Mouse (Mus musculus) gastrocnemius, postnatal 25 days (tissue): ENCODE measurements around the gene Tmprss6. TPM values are rescaled to one million over a fixed set of nuclear protein-coding genes. Genes with fewer than 3 reads are reported as not detected.

Source experiments
- DNase-seq: peaks from one replicate; pipeline ENCODE4 v3.0.0; 2022
- total RNA-seq, 2 experiments: library from RNA; stranded (reverse); gene quantifications; 1 replicate in 1 of 2; 2 replicates in 1 of 2; pipeline ENCODE4 v1.2.3; 2021

The Tmprss6 gene
- total RNA-seq, 2 experiments from 2014 or later, result not detected

DNA sequence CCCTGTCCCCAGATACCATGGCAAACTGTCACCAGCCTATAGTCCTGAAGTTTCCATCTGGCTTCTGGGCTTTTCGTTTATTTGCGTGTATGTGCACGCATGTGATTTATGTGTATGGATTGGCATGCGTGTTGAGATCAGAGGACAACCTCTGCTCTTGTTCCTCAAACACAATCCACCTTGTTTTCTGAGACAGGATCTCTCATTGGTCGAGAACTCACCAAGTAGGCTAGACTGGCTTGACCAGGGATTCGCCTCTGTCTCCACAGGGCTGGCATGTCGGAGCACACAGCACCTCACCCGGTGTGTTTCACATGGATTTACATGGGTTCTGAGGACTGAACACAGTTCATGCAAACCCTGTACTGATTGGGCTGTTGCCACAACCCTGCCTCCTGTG is 54.3 kb downstream of the Tmprss6 start:
- DNase-seq, result no peak

DNA sequence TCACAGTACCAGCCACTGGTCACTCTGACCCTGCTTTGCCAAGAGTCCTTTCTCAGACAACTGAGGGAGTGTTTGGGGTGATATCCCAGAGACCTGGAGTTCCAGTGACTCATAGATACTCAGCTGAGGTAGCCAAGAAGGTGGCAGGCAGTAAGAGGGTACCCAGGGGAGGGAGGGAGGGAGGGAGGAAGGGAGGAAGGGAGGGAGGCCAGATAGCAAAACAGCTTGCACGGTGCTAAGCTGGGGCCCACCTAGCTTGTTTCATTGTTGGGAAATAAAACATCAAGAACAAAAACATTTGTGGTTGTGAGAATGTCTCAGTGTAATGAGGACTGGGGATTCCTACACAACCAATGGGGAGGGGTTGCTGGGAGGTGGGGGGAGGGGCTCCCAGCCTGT is 54.7 kb downstream of the Tmprss6 start:
- DNase-seq, result no peak

DNA sequence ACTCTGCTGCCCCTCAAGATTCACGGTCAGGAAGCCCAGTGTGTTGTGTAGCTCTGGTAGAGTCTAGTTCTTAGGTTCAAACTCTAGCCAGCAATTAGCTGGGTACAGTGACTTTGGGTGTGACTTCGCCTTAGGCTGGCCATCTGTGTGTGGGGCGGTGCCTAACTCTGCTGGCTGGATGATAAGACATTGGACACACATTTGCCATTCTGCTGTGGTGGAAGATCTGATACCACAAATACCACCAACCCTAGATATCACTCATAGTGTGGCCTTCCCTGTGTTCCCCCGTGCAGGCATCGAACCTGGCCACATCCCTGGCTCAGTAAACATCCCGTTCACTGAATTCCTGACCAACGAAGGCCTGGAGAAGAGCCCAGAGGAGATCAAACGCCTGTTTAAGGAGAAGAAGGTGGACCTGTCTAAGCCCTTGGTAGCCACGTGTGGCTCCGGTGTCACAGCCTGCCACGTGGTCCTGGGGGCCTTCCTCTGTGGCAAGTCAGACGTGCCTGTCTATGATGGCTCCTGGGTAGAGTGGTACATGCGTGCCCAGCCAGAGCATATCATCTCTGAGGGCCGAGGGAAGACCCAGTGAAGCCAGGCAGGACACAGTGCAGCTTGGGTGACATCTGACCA is 55.2 kb downstream of the Tmprss6 start:
- DNase-seq, result no peak

DNA sequence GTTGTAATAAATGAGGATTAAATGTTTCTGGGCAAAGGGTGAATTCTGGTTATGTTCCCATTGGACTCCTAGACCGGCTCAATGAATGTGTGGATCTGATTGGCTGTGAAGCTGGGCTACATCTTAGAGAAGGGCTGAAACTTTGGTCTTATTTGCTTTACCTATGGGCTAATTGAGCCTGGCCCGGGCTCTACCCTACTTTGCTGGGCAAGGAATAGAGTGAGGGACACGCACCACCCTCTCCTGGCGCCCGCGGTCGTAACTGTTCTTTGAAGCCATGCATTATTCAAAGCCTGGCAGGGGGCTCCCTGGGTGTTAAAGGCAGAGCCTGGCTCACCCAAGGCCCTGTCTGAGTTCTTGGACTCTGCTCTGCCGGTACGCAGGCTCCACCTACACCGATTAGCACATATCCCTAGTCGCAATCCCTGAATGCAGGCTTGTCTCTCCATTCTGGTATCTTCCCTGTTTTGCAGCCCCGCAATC is 58.8 kb downstream of the Tmprss6 start:
- DNase-seq, result no peak

DNA sequence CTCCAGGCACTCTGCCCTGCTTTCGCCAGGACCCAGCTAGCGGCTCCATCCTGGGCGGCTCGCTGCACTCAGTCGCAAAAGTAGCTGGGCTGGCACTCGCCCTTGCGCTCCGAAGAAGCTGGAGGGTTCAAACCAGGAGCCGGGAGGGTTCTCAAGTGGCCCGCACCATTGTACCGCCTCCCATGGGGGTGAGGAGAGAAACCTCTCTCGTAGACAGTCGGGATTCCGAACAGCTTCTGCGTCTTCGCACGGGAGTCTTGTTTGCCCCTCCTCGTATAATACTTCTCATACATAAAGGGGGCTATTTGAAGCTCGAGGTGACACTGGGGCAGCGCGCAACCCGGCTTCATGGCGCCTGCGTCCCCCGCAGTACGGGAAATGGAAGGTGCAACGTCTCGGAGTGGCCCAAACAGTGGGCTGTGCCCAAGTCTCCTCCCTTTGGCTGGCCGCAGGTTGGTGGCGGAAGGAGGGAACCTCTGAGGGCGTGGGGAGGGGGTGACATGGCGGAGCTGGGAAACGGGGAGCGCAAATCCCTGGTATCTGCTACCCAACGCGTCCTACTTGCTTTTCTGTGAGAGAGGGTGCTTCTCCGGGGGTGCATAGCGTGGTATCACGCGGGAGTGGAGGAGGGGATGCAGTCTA is 62.0 kb downstream of the Tmprss6 start, which contains the start of gene Mpst:
Mpst (plus strand) TSS at position 124 of the 642 bp plus-strand sequence.
- DNase-seq, result peak; percentile 90

DNA sequence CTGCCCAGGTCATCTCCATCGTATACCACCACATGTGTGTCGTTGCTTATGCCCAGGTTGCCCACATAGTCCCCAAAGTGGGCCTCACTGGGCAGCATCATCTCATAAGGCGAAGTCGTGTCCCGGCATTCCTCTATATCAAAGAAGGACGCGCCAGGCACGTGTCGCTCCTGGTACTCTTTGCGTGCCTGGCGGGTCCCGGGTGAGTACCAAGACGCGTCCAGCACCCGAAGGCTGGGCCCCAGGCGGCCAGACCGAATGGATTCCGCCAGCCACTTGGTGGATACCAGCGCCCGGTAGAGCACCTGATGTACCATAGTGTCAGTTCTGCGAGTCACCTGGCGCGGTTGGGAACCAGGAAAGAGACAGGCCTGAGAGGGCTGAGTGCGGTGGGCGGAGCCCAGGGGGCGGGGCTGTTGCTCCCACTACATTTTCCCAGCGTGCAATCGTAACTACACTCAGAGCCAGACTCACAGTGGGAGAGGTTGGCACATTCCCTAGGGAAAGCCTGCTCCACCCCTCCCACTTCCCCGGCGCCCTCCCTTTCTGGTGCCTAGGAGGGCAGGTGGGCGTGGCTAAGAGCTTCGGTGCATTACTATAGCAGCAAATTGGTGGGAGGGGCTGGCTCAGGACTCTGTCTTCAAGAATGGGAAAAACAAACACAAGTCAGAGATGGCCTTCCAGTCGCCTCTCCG is 62.8 kb downstream of the Tmprss6 start, which contains the start of gene Tst:
Tst (minus strand) TSS at position 391 of the 695 bp plus-strand sequence.
- peak; percentile 86 for DNase-seq

DNA sequence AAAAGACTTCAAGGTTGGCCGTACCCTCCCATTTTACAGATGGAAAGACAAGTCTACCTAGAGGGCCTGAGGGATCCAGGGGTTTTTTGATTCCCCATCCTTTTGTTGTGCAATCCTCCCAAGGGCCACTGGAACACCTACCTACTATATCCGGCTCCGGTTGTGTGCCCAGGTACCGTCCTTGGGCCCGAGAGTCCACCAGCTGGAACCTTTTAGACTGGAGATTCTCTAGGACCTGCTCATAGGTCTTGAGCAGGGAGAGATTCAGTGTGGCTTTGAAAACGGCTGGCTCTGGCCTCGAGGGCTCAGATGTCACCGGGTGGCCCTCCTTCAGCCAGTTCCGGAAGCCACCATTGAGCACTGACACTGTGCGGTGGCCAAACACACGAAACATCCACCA is 63.3 kb downstream of the Tmprss6 start:
- DNase-seq, result no peak

DNA sequence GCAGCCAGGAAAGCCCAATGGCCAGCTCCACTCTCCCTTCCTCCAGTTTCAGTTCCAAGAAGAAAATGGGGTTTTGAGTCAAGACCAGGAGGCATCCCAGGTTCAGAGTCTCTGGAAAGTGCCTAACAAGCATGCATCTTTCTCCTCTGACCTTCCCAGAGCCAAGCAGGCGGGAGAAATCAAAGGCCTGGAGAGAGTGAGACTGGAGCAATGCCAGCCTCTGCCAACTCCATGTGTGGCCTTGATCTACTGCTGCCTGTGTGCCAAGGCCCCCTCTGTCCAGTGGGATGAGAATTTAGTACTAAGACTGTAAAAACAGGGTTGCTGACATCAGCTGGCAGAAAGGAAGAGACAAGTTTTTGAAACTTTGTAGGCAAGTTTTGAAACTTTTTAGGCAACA is 64.5 kb downstream of the Tmprss6 start:
- peak; percentile 25 for DNase-seq

DNA sequence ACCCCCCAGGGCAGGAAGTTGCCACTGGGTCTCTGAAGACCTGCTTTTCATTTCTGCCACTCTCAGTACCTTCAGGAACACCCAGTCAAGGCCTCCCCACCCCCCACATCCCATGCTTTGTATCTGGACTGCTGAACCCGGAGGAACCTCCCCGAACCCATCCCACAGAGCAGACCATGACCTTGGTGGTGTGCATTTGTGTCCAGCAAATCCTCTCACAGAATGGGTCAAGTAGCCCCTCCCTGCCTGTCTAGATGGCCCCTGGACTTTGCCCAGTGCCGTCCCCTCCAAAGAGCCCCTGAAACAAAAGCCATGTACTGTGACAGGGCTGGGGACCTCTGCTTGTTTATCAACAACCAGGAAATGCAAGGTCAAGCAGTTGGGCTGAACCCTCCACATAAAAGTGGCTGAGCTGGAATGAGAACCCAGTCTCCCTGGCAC is 65.1 kb downstream of the Tmprss6 start:
- no peak for DNase-seq

DNA sequence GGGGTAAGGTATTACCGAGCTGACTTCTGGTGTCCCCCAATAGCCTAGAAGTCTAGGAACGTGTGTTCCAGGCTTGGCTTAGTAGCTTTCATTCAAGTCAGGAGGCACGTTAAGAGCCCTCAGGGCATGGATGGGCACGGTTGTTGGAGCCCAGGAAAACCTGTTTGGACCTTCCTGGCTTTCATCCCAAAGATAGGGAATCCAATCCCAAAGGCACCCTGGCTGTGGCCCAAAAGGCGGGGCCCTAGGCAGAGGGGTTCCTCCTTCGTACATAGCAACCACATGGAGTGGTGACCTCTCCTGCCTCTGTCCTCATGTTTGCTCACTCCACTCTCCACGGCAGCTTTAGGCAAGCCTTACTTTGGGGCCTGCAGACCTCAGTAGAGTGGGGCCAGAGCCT is 66.0 kb downstream of the Tmprss6 start:
- no peak for DNase-seq

DNA sequence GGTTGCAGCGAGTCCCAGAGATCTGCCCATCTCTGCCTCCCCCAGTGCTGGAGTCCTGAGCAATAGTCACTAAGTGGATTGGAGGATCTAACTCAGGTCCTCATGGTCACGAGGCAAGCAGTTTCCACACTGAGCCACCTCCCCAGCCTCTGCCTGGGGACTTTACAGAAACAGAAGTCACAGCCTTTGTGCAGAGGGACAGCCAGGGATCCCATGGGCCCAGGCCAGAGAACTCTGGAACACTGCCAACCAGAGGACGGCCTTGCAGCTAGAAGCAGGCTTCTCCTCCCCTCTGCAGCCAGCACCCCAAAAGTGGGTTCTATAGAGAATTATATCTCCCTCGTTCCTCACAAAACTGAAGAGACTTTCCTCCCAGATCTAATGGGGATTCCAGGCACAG is 66.5 kb downstream of the Tmprss6 start:
- DNase-seq, result peak; percentile 60

DNA sequence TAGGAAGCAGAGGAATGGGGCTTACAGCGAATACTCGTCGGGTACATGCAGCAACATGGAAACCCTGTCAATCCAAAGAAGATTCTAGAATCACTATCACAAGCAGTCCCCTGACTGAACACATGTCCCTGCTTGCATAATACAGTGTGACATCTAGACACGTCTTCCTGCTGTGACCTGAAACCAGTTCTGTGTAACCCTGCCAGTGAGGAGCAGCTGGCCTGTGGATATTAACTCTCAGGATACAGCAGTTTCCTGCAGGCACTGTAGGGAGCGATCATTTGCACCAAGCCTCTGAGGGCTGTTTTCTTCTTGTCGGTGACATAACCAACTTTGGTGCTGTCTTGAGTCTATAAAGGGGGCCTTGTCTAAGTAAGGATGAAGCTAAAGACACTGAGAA is 67.1 kb downstream of the Tmprss6 start:
- DNase-seq, result peak; percentile 56

DNA sequence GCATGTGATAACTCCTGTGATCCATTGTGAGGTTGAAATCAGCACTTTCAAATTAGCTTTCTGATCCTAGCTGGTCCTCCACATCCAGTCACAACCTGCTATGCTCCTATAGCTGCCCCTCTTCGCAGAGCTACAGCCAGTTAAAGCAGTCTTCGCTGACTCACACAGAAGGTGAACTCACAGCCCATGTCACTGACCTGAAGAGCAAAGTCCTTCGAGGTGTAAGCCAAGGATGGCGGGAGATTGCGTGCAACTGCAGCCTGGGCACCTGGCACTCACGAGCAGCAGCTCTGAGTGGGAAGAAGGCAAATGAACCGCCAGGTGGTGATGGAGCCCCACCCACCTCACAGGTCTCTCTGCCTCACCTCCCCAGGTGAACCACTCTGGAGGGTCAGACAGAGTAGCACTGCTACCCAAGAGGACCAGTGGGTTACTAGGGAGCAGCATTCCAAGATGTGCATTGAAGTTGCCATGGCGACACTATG is 72.9 kb downstream of the Tmprss6 start, which contains the start of gene Tex33:
Tex33 (minus strand) TSS at position 435 of the 485 bp plus-strand sequence.
- no peak for DNase-seq

DNA sequence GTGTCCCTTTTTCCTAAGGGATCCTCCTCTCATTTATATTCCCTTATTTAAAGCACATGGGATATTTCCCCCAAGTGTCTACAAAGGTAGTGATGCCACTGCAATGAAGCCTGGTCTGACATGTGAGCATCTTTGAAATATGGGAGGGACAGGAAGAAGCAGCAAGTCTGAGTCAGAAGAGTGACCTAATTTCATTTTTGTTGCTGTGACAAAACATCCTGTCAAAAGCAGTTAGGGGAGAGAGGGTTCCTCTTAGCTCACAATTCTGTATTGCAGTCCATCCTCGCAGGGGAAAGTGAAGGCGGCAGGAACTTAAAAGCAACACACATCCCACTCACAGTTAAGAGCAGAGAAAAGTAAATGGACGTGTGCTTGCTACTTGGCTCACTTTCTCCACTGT is 77.6 kb downstream of the Tmprss6 start:
- no peak for DNase-seq

Other genes with a start within 250 kb of the Tmprss6 start
- gene Ncf4, start 223.8 kb downstream of the Tmprss6 start, total RNA-seq, result 1 to 10 TPM; 1.2 to 1.4 TPM
- gene Csf2rb2, start 162.9 kb downstream of the Tmprss6 start, total RNA-seq, result 1 to 10 TPM in 1 of 2 experiments, under 1 TPM in 1; 0.38 to 1.1 TPM
- gene Csf2rb, start 142.9 kb downstream of the Tmprss6 start, total RNA-seq, result 1 to 10 TPM in 1 of 2 experiments, under 1 TPM in 1; 0.95 to 2.4 TPM
- not detected for gene Tex33, start 72.7 kb downstream of the Tmprss6 start, total RNA-seq
- gene Tst, start 62.7 kb downstream of the Tmprss6 start, total RNA-seq, result 10 to 100 TPM; 18.4 to 26.5 TPM
- 10 to 100 TPM; 55.7 to 56.8 TPM for gene Mpst, start 62.2 kb downstream of the Tmprss6 start, total RNA-seq
- 10 to 100 TPM; 15.8 to 22.8 TPM for gene Kctd17, start 40.1 kb downstream of the Tmprss6 start, total RNA-seq
- not detected for gene Il2rb, start 26.6 kb upstream of the Tmprss6 start, total RNA-seq
- gene C1qtnf6, start 62.8 kb upstream of the Tmprss6 start, total RNA-seq, result 10 to 100 TPM; 16.4 to 16.8 TPM
- not detected for gene Sstr3, start 76.1 kb upstream of the Tmprss6 start, total RNA-seq
- 1 to 10 TPM in 1 of 2 experiments, under 1 TPM in 1; 0.43 to 3.4 TPM for gene Rac2, start 104.1 kb upstream of the Tmprss6 start, total RNA-seq
- 1 to 10 TPM; 2.4 to 2.8 TPM for gene Cyth4, start 128.4 kb upstream of the Tmprss6 start, total RNA-seq